Mouse (Mus musculus) heart, adult 2 months (tissue): Measurements from ENCODE around the gene Gdpd1. TPM values are rescaled to one million over a fixed set of nuclear protein-coding genes. Genes with fewer than 3 reads are reported as not detected.

Source experiments
- DNase-seq, 2 experiments: peaks; one replicate each; pipeline ENCODE4 v3.0.0; 2021
- H3K27ac ChIP-seq: fragments of 200-600 bp; 2 replicates; pipeline ENCODE4 v1.8.1; 2022
- H3K27me3 ChIP-seq: fragments of 200-500 bp; 2 replicates; pipeline ENCODE4 v1.6.1; 2012; ENCODE audit warnings: mild to moderate bottlenecking, low read length, inconsistent platforms, mixed read lengths; ENCODE audit not compliant: control insufficient read depth, insufficient read depth
- H3K36me3 ChIP-seq: fragments of 200-500 bp; 2 replicates; pipeline ENCODE4 v1.6.1; 2012; ENCODE audit warnings: low read length, inconsistent platforms; ENCODE audit not compliant: control insufficient read depth, insufficient read depth
- H3K4me1 ChIP-seq: fragments of 200-500 bp; 2 replicates; pipeline ENCODE4 v1.6.1; 2011; ENCODE audit warnings: low read length; ENCODE audit not compliant: control insufficient read depth, insufficient read depth
- H3K4me3 ChIP-seq: fragments of 200-600 bp; 2 replicates; pipeline ENCODE4 v1.8.1; 2022
- H3K79me2 ChIP-seq: fragments of 200-500 bp; replicated peaks from 2 replicates; pipeline ENCODE4 v1.6.1; 2012; ENCODE audit warnings: mild to moderate bottlenecking, inconsistent platforms, low read length, moderate library complexity, mixed read lengths; ENCODE audit not compliant: control insufficient read depth, insufficient read depth
- H3K9ac ChIP-seq: fragments of 200-500 bp; 2 replicates; pipeline ENCODE4 v1.6.1; 2012; ENCODE audit warnings: low read depth, mild to moderate bottlenecking, control low read depth, inconsistent platforms, low read length, mixed read lengths
- CTCF ChIP-seq: fragments of 200-600 bp; IDR thresholded peaks from 2 replicates; pipeline ENCODE4 v1.8.1; 2022; ENCODE audit warnings: antibody characterized with exemption, mild to moderate bottlenecking, moderate library complexity
- EP300 ChIP-seq: fragments of 200-500 bp; IDR thresholded peaks from 2 replicates; pipeline ENCODE4 v1.6.1; 2011; ENCODE audit warnings: low read depth, low read length, control low read depth; ENCODE audit not compliant: insufficient read depth
- POLR2A ChIP-seq: fragments of 200-500 bp; IDR thresholded peaks from 2 replicates; pipeline ENCODE4 v1.6.1; 2011; ENCODE audit warnings: mild to moderate bottlenecking, low read depth, low read length, control low read depth; ENCODE audit not compliant: insufficient read depth
- WGBS: fragments of 180-500 bp; shearing (Covaris S2); methylation state at CpG from one replicate; pipeline ENCODE4 v1.1.7; 2018; 5-methylcytosine and 5-hydroxymethylcytosine counted together
- intact Hi-C: fragments of 180-260 bp; cut with DNase I; formaldehyde crosslinking; loops from one replicate; pipeline ENCODE4 v1.15.1; 2025
- polyA plus RNA-seq: library from polyadenylated mRNA; depleted of rRNA; stranded (reverse); fragments of >200 nt; gene quantifications from 2 replicates; pipeline ENCODE4 v1.2.3, GENCODE M21; 2012
- total RNA-seq, 2 experiments: library from RNA; stranded (reverse); gene quantifications; 2 replicates each; pipeline ENCODE4 v1.2.3; 2021

Gdpd1 gene
- total and polyA plus RNA-seq, 3 experiments, result 7.4 to 12.5 (median 12.0) TPM

- Histone ChIP-seq H3K4me3 (no peak overlapping the region), H3K4me1 (peaks cover 11% of the 10 kb centered on the region), H3K36me3 (peaks cover 4% of the 10 kb centered on the region; the same call in 1 of the 2 replicates), H3K9ac (peak overlapping the region; percentile 25; the same call in 1 of the 2 replicates), H3K79me2 (peaks cover 3% of the 10 kb centered on the region), H3K27me3 (no peaks in the 10 kb centered on the region), H3K27ac (peak overlapping the region; percentile 99)
- DNase-seq, result peak; percentile 71 to 77
- WGBS, result 24% methylated on average over 6 of the region's 6 CpGs
- TF ChIP-seq POLR2A, result no peak
- TF ChIP-seq EP300, result peak; percentile 96
- peak; percentile 91 for TF ChIP-seq CTCF
- intact Hi-C loops, result loop anchor here (2.0 to 10.0 kb wide), 2 partner anchors 101 to 239 kb away; partner anchors contain the start of gene Cltc
Measured at GRCm38 (mm10) chr11:86995625-86996221, 78.1 kb downstream of the Gdpd1 start.

DNA sequence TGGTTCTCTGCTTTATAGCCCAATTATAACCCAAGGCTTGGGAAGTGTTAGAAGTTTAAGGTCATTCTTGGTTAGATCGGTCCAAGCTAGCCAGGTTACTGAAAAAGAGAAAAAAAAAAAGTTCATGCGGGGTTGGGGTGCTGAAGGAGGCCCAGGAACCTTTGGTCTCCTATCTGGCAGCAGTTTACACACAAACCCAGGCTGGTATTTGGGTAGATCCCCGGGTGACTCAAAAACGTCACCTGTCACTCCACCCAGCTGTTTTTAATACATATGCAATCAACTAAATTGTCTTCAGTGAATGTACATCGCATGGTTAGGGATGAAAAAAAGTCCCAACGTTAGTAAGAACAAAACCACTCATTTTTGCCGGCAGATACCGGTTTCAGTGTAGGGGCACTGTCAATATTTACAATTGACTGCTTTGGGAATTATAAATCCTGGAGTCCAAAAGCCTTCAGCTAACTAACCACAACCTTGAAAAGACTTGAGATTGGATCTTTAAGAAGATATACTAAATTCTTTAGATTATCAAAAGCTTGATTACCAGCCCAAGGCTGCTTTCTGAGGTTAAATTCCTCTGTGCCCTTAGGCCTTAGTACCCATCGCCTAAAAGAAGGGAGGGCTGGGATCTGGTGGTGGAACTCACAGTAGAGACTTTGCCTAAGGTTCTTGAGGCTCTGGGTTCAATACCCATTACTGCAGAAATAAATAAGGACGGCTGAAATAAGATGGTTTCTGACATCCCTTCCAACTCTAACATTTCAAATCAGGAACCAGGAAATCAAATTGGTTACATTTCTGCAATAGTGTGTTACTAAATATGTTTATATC lies 78.9 kb downstream of the Gdpd1 start:
- H3K79me2 ChIP-seq, result peaks cover 4% of the 10 kb centered on the region
- peaks cover 4% of the 10 kb centered on the region; the same call in 1 of the 2 replicates for H3K36me3 ChIP-seq
- DNase-seq, result no peak
- peaks cover 11% of the 10 kb centered on the region for H3K4me1 ChIP-seq
- WGBS, result 55% methylated on average over 10 of the region's 10 CpGs
- intact Hi-C loops, result loop anchor here (2.0 to 10.0 kb wide), 2 partner anchors 100 to 238 kb away; partner anchors contain the start of gene Cltc
- H3K27ac ChIP-seq, result peak overlapping the region; percentile 99
- H3K9ac ChIP-seq, result no peak overlapping the region
- no peak overlapping the region for H3K4me3 ChIP-seq
- TF ChIP-seq CTCF (no peak), EP300 (no peak), POLR2A (no peak)
- H3K27me3 ChIP-seq, result no peaks in the 10 kb centered on the region

GRCm38 (mm10) chr11:86994330-86994729 lies 79.5 kb downstream of the Gdpd1 start:
- peak overlapping the region; percentile 92 for H3K4me3 ChIP-seq
- H3K36me3 ChIP-seq, result peaks cover 4% of the 10 kb centered on the region; the same call in 1 of the 2 replicates
- peaks cover 4% of the 10 kb centered on the region for H3K79me2 ChIP-seq
- no peak for DNase-seq
- no peak for TF ChIP-seq POLR2A
- TF ChIP-seq EP300, result no peak
- TF ChIP-seq CTCF, result no peak
- intact Hi-C loops, result loop anchor here (2.0 to 10.0 kb wide), 2 partner anchors 100 to 238 kb away; partner anchors contain the start of gene Cltc
- peak overlapping the region; percentile 99 for H3K27ac ChIP-seq
- peaks cover 11% of the 10 kb centered on the region for H3K4me1 ChIP-seq
- 23% methylated on average over 6 of the region's 6 CpGs for WGBS
- no peaks in the 10 kb centered on the region for H3K27me3 ChIP-seq
- peak overlapping the region; percentile 81; the same call in 1 of the 2 replicates for H3K9ac ChIP-seq

DNA sequence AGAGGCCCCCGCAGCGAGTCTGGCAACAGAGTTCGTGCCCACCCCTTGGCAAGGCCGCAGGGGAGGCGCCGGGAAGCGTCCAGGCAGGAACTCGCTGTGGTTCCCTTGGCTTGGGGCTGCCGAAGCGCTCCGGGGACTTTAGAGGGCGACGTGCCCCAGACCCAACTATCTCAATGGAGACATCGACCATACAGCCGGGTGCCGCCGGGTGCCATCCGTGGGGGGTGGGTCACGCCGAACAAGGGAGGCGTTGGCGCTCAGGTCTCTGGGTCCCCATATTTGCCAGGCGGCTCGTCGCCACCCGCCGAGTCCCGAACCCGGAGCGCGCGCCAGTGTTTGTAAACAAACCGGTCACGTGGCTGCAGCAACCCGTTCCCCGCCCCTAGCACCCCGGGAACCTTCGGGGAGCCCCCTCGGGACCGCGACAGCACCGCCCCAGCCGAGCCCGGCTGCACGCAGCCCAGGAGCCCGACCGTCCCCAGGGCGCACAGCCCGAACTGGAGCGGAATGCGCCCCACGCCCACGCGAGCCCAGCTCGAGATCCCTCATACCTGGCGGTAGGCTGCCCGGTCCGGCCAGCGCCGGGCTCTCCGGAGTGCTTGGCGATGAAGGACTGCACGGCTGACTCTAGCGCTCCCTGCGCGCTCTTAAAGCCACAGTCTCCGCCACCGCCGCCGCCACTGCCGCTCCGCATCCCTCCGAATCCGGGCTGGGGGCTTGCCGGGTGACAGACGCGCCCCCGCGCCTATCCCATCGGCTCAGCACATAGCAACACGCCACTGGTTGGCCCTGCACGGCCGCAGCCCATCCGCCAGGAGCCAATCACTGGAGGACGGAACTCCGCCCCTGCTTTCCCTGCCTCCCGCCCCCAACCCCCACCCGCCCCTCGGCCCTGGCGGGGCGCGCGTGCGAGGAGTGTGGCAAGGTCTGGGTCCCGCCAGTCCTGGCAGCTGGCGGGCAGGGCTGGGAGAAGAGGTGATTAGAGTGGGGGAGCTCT lies 80.5 kb downstream of the Gdpd1 start, which contains the start of gene Ypel2:
Gene Ypel2 (minus strand): TSS at position 667 of the 997 bp plus-strand sequence.
- intact Hi-C loops, result loop anchor here (1.0 to 10.0 kb wide), 4 partner anchors 31 to 237 kb away; partner anchors contain the start of gene Cltc
- under 1% methylated on average over 96 of the region's 96 CpGs for WGBS
- peak within 1 kb of the TSS; percentile 99 for H3K27ac ChIP-seq
- H3K36me3 ChIP-seq, result peaks cover 7% of the 10 kb centered on the region
- peak; percentile 72 for TF ChIP-seq POLR2A
- peak; percentile 13; the same call in 1 of the 2 replicates for TF ChIP-seq CTCF
- no peak for TF ChIP-seq EP300
- DNase-seq, result peak; percentile 96 to 99
- peak within 1 kb of the TSS; percentile 92 for H3K4me3 ChIP-seq
- H3K79me2 ChIP-seq, result peaks cover 4% of the 10 kb centered on the region
- peaks cover 13% of the 10 kb centered on the region for H3K4me1 ChIP-seq
- H3K27me3 ChIP-seq, result no peaks in the 10 kb centered on the region
- H3K9ac ChIP-seq, result peak within 1 kb of the TSS; percentile 98

GRCm38 (mm10) chr11:86992461-86992988 lies 81.3 kb downstream of the Gdpd1 start:
- Histone ChIP-seq H3K27ac (peak overlapping the region; percentile 99), H3K27me3 (no peaks in the 10 kb centered on the region), H3K4me1 (peaks cover 13% of the 10 kb centered on the region), H3K9ac (peak overlapping the region; percentile 98), H3K4me3 (peak overlapping the region; percentile 92), H3K36me3 (peaks cover 10% of the 10 kb centered on the region), H3K79me2 (peaks cover 4% of the 10 kb centered on the region)
- intact Hi-C loops, result loop anchor here (2.0 to 10.0 kb wide), 2 partner anchors 72 to 98 kb away; no protein-coding TSS in a partner anchor
- WGBS, result 2% methylated on average over 13 of the region's 13 CpGs
- no peak for TF ChIP-seq EP300
- TF ChIP-seq POLR2A, result no peak
- TF ChIP-seq CTCF, result no peak
- no peak for DNase-seq
